Mouse (Mus musculus): Measurements from ENCODE around the gene Stx11. TPM values are rescaled to one million over a fixed set of nuclear protein-coding genes. Genes with fewer than 3 reads are reported as not detected.
A peak's percentile ranks its signal among the peaks of the same experiment; 100 is the strongest.

Gene Stx11
- polyA plus RNA-seq, 1 experiment from 2014 or later, result 12.6 TPM

- ATAC-seq (replicated peaks; ENCODE audit: low FRiP score) (peak; percentile 71), DNase-seq (ENCODE audit: low spot score) (no peak)
- no peaks in the 10 kb centered on the region for H3K9me3 ChIP-seq (ENCODE audit: control insufficient read depth, low read length)
- H3K36me3 ChIP-seq (ENCODE audit: control insufficient read depth, insufficient read depth, low read length), result no peaks in the 10 kb centered on the region
- H3K27ac ChIP-seq (ENCODE audit: low read depth, low read length), result no peak overlapping the region
- no peaks in the 10 kb centered on the region for H3K27me3 ChIP-seq (replicated peaks; ENCODE audit: control insufficient read depth, insufficient read depth, low read length)
- H3K9ac ChIP-seq (ENCODE audit: low read depth, low read length), result no peak overlapping the region
- H3K4me3 ChIP-seq (ENCODE audit: low read depth, low read length), result no peak overlapping the region
- WGBS, result 18% methylated on average over 4 of the region's 4 CpGs
- no peak overlapping the region; the same call in 1 of the 2 replicates for H3K4me2 ChIP-seq
- peaks cover 11% of the 10 kb centered on the region for H3K4me1 ChIP-seq (replicated peaks; ENCODE audit: control insufficient read depth, insufficient read depth, low read length)
Measured at GRCm38 (mm10) chr10:12986943-12987342, 22.8 kb upstream of the Stx11 start.

- Histone ChIP-seq H3K4me2 (no peak overlapping the region), H3K36me3 (ENCODE audit: control insufficient read depth, insufficient read depth, low read length) (no peaks in the 10 kb centered on the region), H3K9me3 (ENCODE audit: control insufficient read depth, low read length) (no peaks in the 10 kb centered on the region), H3K27ac (ENCODE audit: low read depth, low read length) (no peak overlapping the region), H3K4me3 (ENCODE audit: low read depth, low read length) (no peak overlapping the region), H3K4me1 (replicated peaks; ENCODE audit: control insufficient read depth, insufficient read depth, low read length) (peaks cover 11% of the 10 kb centered on the region), H3K9ac (ENCODE audit: low read depth, low read length) (no peak overlapping the region), H3K27me3 (replicated peaks; ENCODE audit: control insufficient read depth, insufficient read depth, low read length) (no peaks in the 10 kb centered on the region)
- WGBS, result 62% methylated on average over 5 of the region's 5 CpGs
- DNase-seq (ENCODE audit: low spot score) (no peak), ATAC-seq (replicated peaks; ENCODE audit: low FRiP score) (no peak)
Measured at GRCm38 (mm10) chr10:12986485-12986884, 22.4 kb upstream of the Stx11 start.

GRCm38 (mm10) chr10:12985028-12985427 lies 20.9 kb upstream of the Stx11 start:
- DNase-seq (ENCODE audit: low spot score) (no peak), ATAC-seq (replicated peaks; ENCODE audit: low FRiP score) (no peak)
- no peak overlapping the region for H3K27ac ChIP-seq (ENCODE audit: low read depth, low read length)
- WGBS, result 58% methylated on average over 3 of the region's 3 CpGs
- peaks cover 11% of the 10 kb centered on the region for H3K4me1 ChIP-seq (replicated peaks; ENCODE audit: control insufficient read depth, insufficient read depth, low read length)
- H3K9ac ChIP-seq (ENCODE audit: low read depth, low read length), result no peak overlapping the region
- no peak overlapping the region for H3K4me2 ChIP-seq
- H3K36me3 ChIP-seq (ENCODE audit: control insufficient read depth, insufficient read depth, low read length), result no peaks in the 10 kb centered on the region
- H3K9me3 ChIP-seq (ENCODE audit: control insufficient read depth, low read length), result no peaks in the 10 kb centered on the region
- H3K4me3 ChIP-seq (ENCODE audit: low read depth, low read length), result no peak overlapping the region
- H3K27me3 ChIP-seq (replicated peaks; ENCODE audit: control insufficient read depth, insufficient read depth, low read length), result no peaks in the 10 kb centered on the region

GRCm38 (mm10) chr10:12983516-12983915 lies 19.4 kb upstream of the Stx11 start:
- no peak overlapping the region for H3K27ac ChIP-seq (ENCODE audit: low read depth, low read length)
- H3K4me1 ChIP-seq (replicated peaks; ENCODE audit: control insufficient read depth, insufficient read depth, low read length), result peaks cover 11% of the 10 kb centered on the region
- H3K4me3 ChIP-seq (ENCODE audit: low read depth, low read length), result no peak overlapping the region
- H3K4me2 ChIP-seq, result no peak overlapping the region
- no peak overlapping the region for H3K9ac ChIP-seq (ENCODE audit: low read depth, low read length)
- no peaks in the 10 kb centered on the region for H3K9me3 ChIP-seq (ENCODE audit: control insufficient read depth, low read length)
- DNase-seq (ENCODE audit: low spot score), result no peak
- ATAC-seq (replicated peaks; ENCODE audit: low FRiP score), result peak; percentile 56
- H3K36me3 ChIP-seq (ENCODE audit: control insufficient read depth, insufficient read depth, low read length), result no peaks in the 10 kb centered on the region
- no peaks in the 10 kb centered on the region for H3K27me3 ChIP-seq (replicated peaks; ENCODE audit: control insufficient read depth, insufficient read depth, low read length)
- WGBS, result 43% methylated on average over 3 of the region's 3 CpGs

- Histone ChIP-seq H3K9ac (ENCODE audit: low read depth, low read length) (no peak overlapping the region), H3K4me2 (no peak overlapping the region), H3K27me3 (replicated peaks; ENCODE audit: control insufficient read depth, insufficient read depth, low read length) (no peaks in the 10 kb centered on the region), H3K36me3 (ENCODE audit: control insufficient read depth, insufficient read depth, low read length) (no peaks in the 10 kb centered on the region), H3K4me1 (replicated peaks; ENCODE audit: control insufficient read depth, insufficient read depth, low read length) (peaks cover 7% of the 10 kb centered on the region; the same call in 1 of the 2 replicates), H3K27ac (ENCODE audit: low read depth, low read length) (no peak overlapping the region), H3K4me3 (ENCODE audit: low read depth, low read length) (no peak overlapping the region), H3K9me3 (ENCODE audit: control insufficient read depth, low read length) (no peaks in the 10 kb centered on the region)
- WGBS, result 75% methylated on average over 7 of the region's 7 CpGs
- ATAC-seq (replicated peaks; ENCODE audit: low FRiP score), result no peak
- DNase-seq (ENCODE audit: low spot score), result no peak
Measured at GRCm38 (mm10) chr10:12981071-12981470, 17.0 kb upstream of the Stx11 start.

- Histone ChIP-seq H3K4me1 (replicated peaks; ENCODE audit: control insufficient read depth, insufficient read depth, low read length) (no peaks in the 10 kb centered on the region), H3K27me3 (replicated peaks; ENCODE audit: control insufficient read depth, insufficient read depth, low read length) (no peaks in the 10 kb centered on the region), H3K9me3 (ENCODE audit: control insufficient read depth, low read length) (no peaks in the 10 kb centered on the region), H3K4me2 (no peak overlapping the region), H3K4me3 (ENCODE audit: low read depth, low read length) (no peak overlapping the region), H3K27ac (ENCODE audit: low read depth, low read length) (no peak overlapping the region), H3K9ac (ENCODE audit: low read depth, low read length) (no peak overlapping the region), H3K36me3 (ENCODE audit: control insufficient read depth, insufficient read depth, low read length) (no peaks in the 10 kb centered on the region)
- DNase-seq (ENCODE audit: low spot score) (no peak), ATAC-seq (replicated peaks; ENCODE audit: low FRiP score) (no peak)
- 76% methylated on average over 9 of the region's 9 CpGs for WGBS
Measured at GRCm38 (mm10) chr10:12977787-12978212, 13.7 kb upstream of the Stx11 start.

GRCm38 (mm10) chr10:12976552-12976951 lies 12.5 kb upstream of the Stx11 start:
- Histone ChIP-seq H3K36me3 (ENCODE audit: control insufficient read depth, insufficient read depth, low read length) (no peaks in the 10 kb centered on the region), H3K27ac (ENCODE audit: low read depth, low read length) (no peak overlapping the region), H3K4me2 (no peak overlapping the region), H3K9me3 (ENCODE audit: control insufficient read depth, low read length) (no peaks in the 10 kb centered on the region), H3K4me1 (replicated peaks; ENCODE audit: control insufficient read depth, insufficient read depth, low read length) (no peaks in the 10 kb centered on the region), H3K4me3 (ENCODE audit: low read depth, low read length) (no peak overlapping the region), H3K27me3 (replicated peaks; ENCODE audit: control insufficient read depth, insufficient read depth, low read length) (no peaks in the 10 kb centered on the region), H3K9ac (ENCODE audit: low read depth, low read length) (no peak overlapping the region)
- no peak for ATAC-seq (replicated peaks; ENCODE audit: low FRiP score)
- 70% methylated on average over 7 of the region's 7 CpGs for WGBS
- DNase-seq (ENCODE audit: low spot score), result no peak

GRCm38 (mm10) chr10:12975957-12976356 lies 11.9 kb upstream of the Stx11 start:
- no peak overlapping the region for H3K27ac ChIP-seq (ENCODE audit: low read depth, low read length)
- no peak overlapping the region for H3K4me2 ChIP-seq
- H3K27me3 ChIP-seq (replicated peaks; ENCODE audit: control insufficient read depth, insufficient read depth, low read length), result no peaks in the 10 kb centered on the region
- no peaks in the 10 kb centered on the region for H3K9me3 ChIP-seq (ENCODE audit: control insufficient read depth, low read length)
- no peak for DNase-seq (ENCODE audit: low spot score)
- H3K9ac ChIP-seq (ENCODE audit: low read depth, low read length), result no peak overlapping the region
- no peaks in the 10 kb centered on the region for H3K36me3 ChIP-seq (ENCODE audit: control insufficient read depth, insufficient read depth, low read length)
- WGBS, result 78% methylated on average over 7 of the region's 7 CpGs
- H3K4me1 ChIP-seq (replicated peaks; ENCODE audit: control insufficient read depth, insufficient read depth, low read length), result no peaks in the 10 kb centered on the region
- ATAC-seq (replicated peaks; ENCODE audit: low FRiP score), result no peak
- H3K4me3 ChIP-seq (ENCODE audit: low read depth, low read length), result no peak overlapping the region

GRCm38 (mm10) chr10:12975461-12975860 lies 11.4 kb upstream of the Stx11 start:
- Histone ChIP-seq H3K9me3 (ENCODE audit: control insufficient read depth, low read length) (no peaks in the 10 kb centered on the region), H3K27ac (ENCODE audit: low read depth, low read length) (no peak overlapping the region), H3K4me2 (no peak overlapping the region), H3K36me3 (ENCODE audit: control insufficient read depth, insufficient read depth, low read length) (no peaks in the 10 kb centered on the region), H3K4me3 (ENCODE audit: low read depth, low read length) (no peak overlapping the region), H3K4me1 (replicated peaks; ENCODE audit: control insufficient read depth, insufficient read depth, low read length) (no peaks in the 10 kb centered on the region), H3K27me3 (replicated peaks; ENCODE audit: control insufficient read depth, insufficient read depth, low read length) (no peaks in the 10 kb centered on the region), H3K9ac (ENCODE audit: low read depth, low read length) (no peak overlapping the region)
- 61% methylated on average over 3 of the region's 3 CpGs for WGBS
- ATAC-seq (replicated peaks; ENCODE audit: low FRiP score) (no peak), DNase-seq (ENCODE audit: low spot score) (no peak)

Measured in liver, embryonic 11.5 days (tissue).